Mouse (Mus musculus): ENCODE measurements at regions not wholly inside any gene's neighbourhood (a gene's known extent, or its start where the extent isn't known, plus 50 kb on each side); places are given as distances from the start of the nearest gene placed in this dataset.

DNA sequence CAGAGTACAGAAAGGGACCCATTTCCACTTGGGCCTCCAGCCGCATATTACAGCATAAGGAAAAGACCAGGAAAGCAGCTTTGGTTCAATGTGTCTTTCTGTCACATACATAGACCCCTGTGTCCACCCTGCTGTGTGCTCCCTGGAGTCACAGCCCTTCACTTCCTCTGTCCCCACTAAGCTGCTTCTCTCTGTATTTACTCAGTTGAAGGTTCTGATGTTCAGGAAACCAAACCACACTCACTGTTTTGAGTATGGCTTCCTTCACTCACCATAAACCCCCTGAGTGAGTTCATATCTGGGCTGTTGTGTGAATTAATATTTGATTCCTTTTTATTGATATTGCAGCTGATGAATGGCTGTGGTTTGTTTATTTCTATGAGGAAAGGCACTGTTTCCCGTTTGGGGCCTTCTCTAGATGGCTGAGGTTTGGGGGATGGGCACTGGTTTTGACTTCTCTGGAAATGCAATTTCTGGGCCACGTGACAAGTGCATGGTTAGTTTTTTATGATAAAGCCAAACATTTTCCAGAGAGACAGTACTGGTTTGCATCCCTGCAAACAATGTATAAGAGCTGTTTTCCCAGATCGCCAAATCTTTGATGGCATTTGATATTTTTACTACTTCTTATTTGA is 157.0 kb upstream of the Ctnnb1 start:
- no peak overlapping the region for H3K27ac ChIP-seq (ENCODE audit: low read depth, low read length)
- 50% methylated on average over 4 of the region's 4 CpGs for WGBS
- H3K4me2 ChIP-seq, result no peak overlapping the region
- H3K27me3 ChIP-seq (replicated peaks; ENCODE audit: control insufficient read depth, insufficient read depth, low read length), result no peaks in the 10 kb centered on the region
- H3K4me1 ChIP-seq (replicated peaks; ENCODE audit: control insufficient read depth, insufficient read depth, low read length), result peaks cover 31% of the 10 kb centered on the region
- no peak for DNase-seq (ENCODE audit: low spot score)
- no peaks in the 10 kb centered on the region for H3K36me3 ChIP-seq (ENCODE audit: control insufficient read depth, insufficient read depth, low read length)
- no peak for ATAC-seq (replicated peaks; ENCODE audit: low FRiP score)
- H3K9ac ChIP-seq (ENCODE audit: low read depth, low read length), result no peak overlapping the region
- H3K4me3 ChIP-seq (ENCODE audit: low read depth, low read length), result no peak overlapping the region
- no peaks in the 10 kb centered on the region for H3K9me3 ChIP-seq (ENCODE audit: control insufficient read depth, low read length)

- H3K9me3 ChIP-seq (ENCODE audit: control insufficient read depth, low read length), result no peaks in the 10 kb centered on the region
- WGBS, result 96% methylated on average over 1 of the region's 1 CpGs
- H3K4me3 ChIP-seq (ENCODE audit: low read depth, low read length), result no peak overlapping the region
- ATAC-seq (replicated peaks; ENCODE audit: low FRiP score) (no peak), DNase-seq (ENCODE audit: low spot score) (no peak)
- H3K4me1 ChIP-seq (replicated peaks; ENCODE audit: control insufficient read depth, insufficient read depth, low read length), result peaks cover 31% of the 10 kb centered on the region
- H3K27me3 ChIP-seq (replicated peaks; ENCODE audit: control insufficient read depth, insufficient read depth, low read length), result no peaks in the 10 kb centered on the region
- H3K9ac ChIP-seq (ENCODE audit: low read depth, low read length), result no peak overlapping the region
- no peak overlapping the region for H3K4me2 ChIP-seq
- no peaks in the 10 kb centered on the region for H3K36me3 ChIP-seq (ENCODE audit: control insufficient read depth, insufficient read depth, low read length)
- H3K27ac ChIP-seq (ENCODE audit: low read depth, low read length), result no peak overlapping the region
These were observed 154.8 kb upstream of the Ctnnb1 start for GRCm38 (mm10) chr9:120774251-120774650.

- Histone ChIP-seq H3K4me1 (replicated peaks; ENCODE audit: control insufficient read depth, insufficient read depth, low read length) (peaks cover 30% of the 10 kb centered on the region), H3K27ac (ENCODE audit: low read depth, low read length) (no peak overlapping the region), H3K36me3 (ENCODE audit: control insufficient read depth, insufficient read depth, low read length) (no peaks in the 10 kb centered on the region), H3K4me3 (ENCODE audit: low read depth, low read length) (no peak overlapping the region), H3K4me2 (no peak overlapping the region), H3K9ac (ENCODE audit: low read depth, low read length) (no peak overlapping the region), H3K27me3 (replicated peaks; ENCODE audit: control insufficient read depth, insufficient read depth, low read length) (no peaks in the 10 kb centered on the region), H3K9me3 (ENCODE audit: control insufficient read depth, low read length) (no peaks in the 10 kb centered on the region)
- 22% methylated on average over 1 of the region's 1 CpGs for WGBS
- no peak for DNase-seq (ENCODE audit: low spot score)
- no peak for ATAC-seq (replicated peaks; ENCODE audit: low FRiP score)
These were observed 154.2 kb upstream of the Ctnnb1 start for GRCm38 (mm10) chr9:120774772-120775171.

DNA sequence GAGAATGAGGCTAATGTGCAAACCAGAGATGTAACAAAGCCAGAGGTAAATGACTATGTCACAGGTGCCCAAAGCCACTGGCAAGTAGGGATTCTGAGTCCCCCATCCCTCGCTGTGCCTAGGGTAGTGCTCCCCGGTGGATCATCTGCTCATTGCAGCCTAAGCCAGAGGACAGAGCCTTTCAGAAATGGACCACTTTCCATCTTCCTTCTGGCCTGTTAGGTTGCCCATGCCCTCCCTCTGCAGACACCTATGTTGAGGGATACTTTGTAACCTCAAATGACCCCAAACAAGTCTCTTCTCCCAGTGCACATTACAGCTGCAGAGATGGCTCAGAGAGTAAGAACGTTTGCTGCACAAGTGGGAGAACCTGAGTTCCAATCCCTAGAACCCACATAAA is 153.3 kb upstream of the Ctnnb1 start:
- Histone ChIP-seq H3K9me3 (ENCODE audit: control insufficient read depth, low read length) (no peaks in the 10 kb centered on the region), H3K4me3 (ENCODE audit: low read depth, low read length) (no peak overlapping the region), H3K27ac (ENCODE audit: low read depth, low read length) (peak overlapping the region; percentile 79), H3K27me3 (replicated peaks; ENCODE audit: control insufficient read depth, insufficient read depth, low read length) (no peaks in the 10 kb centered on the region), H3K4me1 (replicated peaks; ENCODE audit: control insufficient read depth, insufficient read depth, low read length) (peaks cover 28% of the 10 kb centered on the region), H3K9ac (ENCODE audit: low read depth, low read length) (no peak overlapping the region), H3K4me2 (0 out of 2 replicates have a peak overlapping the region, but pooled peaks have one; percentile 12), H3K36me3 (ENCODE audit: control insufficient read depth, insufficient read depth, low read length) (no peaks in the 10 kb centered on the region)
- WGBS, result 54% methylated on average over 3 of the region's 3 CpGs
- DNase-seq (ENCODE audit: low spot score), result no peak
- no peak for ATAC-seq (replicated peaks; ENCODE audit: low FRiP score)

DNA sequence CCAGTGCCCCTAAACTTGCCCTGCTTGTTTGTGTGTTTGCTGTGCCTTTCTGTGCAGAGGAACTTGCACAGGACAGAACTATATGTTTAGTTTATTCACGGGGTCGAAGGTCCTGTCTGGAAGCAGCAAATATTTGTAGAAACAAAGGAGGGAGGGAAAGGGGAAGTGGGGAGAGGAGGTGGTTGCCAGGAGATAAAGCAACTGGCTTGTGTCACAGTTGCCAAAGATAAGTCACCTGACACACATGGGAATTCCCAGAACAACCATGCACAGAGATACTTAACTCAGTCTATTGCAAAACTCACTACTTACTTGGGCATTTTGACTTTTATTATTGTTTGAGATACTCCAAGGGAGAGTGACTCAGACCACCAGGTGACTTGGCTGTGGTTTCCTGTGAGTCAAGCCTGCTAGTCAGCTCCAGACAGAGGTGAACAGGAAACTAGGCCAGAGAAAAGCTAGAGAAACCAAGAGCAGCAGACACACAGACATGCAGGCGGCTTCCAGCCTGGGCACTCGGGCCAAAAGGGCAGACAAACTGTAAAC is 152.5 kb upstream of the Ctnnb1 start:
- peak overlapping the region; percentile 79 for H3K27ac ChIP-seq (ENCODE audit: low read depth, low read length)
- H3K9ac ChIP-seq (ENCODE audit: low read depth, low read length), result no peak overlapping the region
- ATAC-seq (replicated peaks; ENCODE audit: low FRiP score) (peak; percentile 69), DNase-seq (ENCODE audit: low spot score) (no peak)
- no peak overlapping the region for H3K4me2 ChIP-seq
- H3K9me3 ChIP-seq (ENCODE audit: control insufficient read depth, low read length), result no peaks in the 10 kb centered on the region
- peaks cover 23% of the 10 kb centered on the region for H3K4me1 ChIP-seq (replicated peaks; ENCODE audit: control insufficient read depth, insufficient read depth, low read length)
- H3K4me3 ChIP-seq (ENCODE audit: low read depth, low read length), result no peak overlapping the region
- no peaks in the 10 kb centered on the region for H3K27me3 ChIP-seq (replicated peaks; ENCODE audit: control insufficient read depth, insufficient read depth, low read length)
- 12% methylated on average over 4 of the region's 4 CpGs for WGBS
- no peaks in the 10 kb centered on the region for H3K36me3 ChIP-seq (ENCODE audit: control insufficient read depth, insufficient read depth, low read length)

GRCm38 (mm10) chr9:120777016-120777415 is 152.0 kb upstream of the Ctnnb1 start:
- 37% methylated on average over 6 of the region's 6 CpGs for WGBS
- no peak overlapping the region for H3K4me2 ChIP-seq
- H3K9ac ChIP-seq (ENCODE audit: low read depth, low read length), result no peak overlapping the region
- H3K27ac ChIP-seq (ENCODE audit: low read depth, low read length), result peak overlapping the region; percentile 79
- no peaks in the 10 kb centered on the region for H3K9me3 ChIP-seq (ENCODE audit: control insufficient read depth, low read length)
- peaks cover 21% of the 10 kb centered on the region for H3K4me1 ChIP-seq (replicated peaks; ENCODE audit: control insufficient read depth, insufficient read depth, low read length)
- ATAC-seq (replicated peaks; ENCODE audit: low FRiP score), result no peak
- H3K36me3 ChIP-seq (ENCODE audit: control insufficient read depth, insufficient read depth, low read length), result no peaks in the 10 kb centered on the region
- H3K27me3 ChIP-seq (replicated peaks; ENCODE audit: control insufficient read depth, insufficient read depth, low read length), result no peaks in the 10 kb centered on the region
- no peak for DNase-seq (ENCODE audit: low spot score)
- H3K4me3 ChIP-seq (ENCODE audit: low read depth, low read length), result no peak overlapping the region

DNA sequence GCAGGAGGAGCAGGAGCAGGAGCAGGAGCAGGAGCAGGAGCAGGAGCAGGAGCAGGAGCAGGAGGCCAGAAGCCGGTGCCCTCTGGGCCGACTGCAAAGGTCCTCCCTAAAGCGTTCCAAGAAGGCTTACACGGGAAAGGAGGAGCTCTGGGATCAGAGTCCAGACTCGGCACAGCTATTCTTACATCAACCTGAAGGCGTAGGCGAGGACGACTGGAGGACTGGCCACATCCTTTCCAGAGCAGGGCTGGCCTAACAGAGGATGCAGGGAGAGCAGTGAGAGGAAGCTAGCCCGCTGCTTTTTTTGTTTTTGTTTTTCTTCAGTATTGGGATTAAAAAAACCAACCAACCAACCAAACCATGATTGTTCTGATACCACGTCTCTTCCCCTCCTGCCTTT is 151.5 kb upstream of the Ctnnb1 start:
- Histone ChIP-seq H3K4me3 (ENCODE audit: low read depth, low read length) (no peak overlapping the region), H3K4me1 (replicated peaks; ENCODE audit: control insufficient read depth, insufficient read depth, low read length) (peaks cover 21% of the 10 kb centered on the region), H3K9ac (ENCODE audit: low read depth, low read length) (no peak overlapping the region), H3K9me3 (ENCODE audit: control insufficient read depth, low read length) (no peaks in the 10 kb centered on the region), H3K27me3 (replicated peaks; ENCODE audit: control insufficient read depth, insufficient read depth, low read length) (no peaks in the 10 kb centered on the region), H3K27ac (ENCODE audit: low read depth, low read length) (peak overlapping the region; percentile 55; the same call in 1 of the 2 replicates), H3K4me2 (no peak overlapping the region), H3K36me3 (ENCODE audit: control insufficient read depth, insufficient read depth, low read length) (no peaks in the 10 kb centered on the region)
- DNase-seq (ENCODE audit: low spot score) (no peak), ATAC-seq (replicated peaks; ENCODE audit: low FRiP score) (no peak)
- 62% methylated on average over 10 of the region's 10 CpGs for WGBS

GRCm38 (mm10) chr9:120778423-120778822 is 150.6 kb upstream of the Ctnnb1 start:
- ATAC-seq (replicated peaks; ENCODE audit: low FRiP score) (no peak), DNase-seq (ENCODE audit: low spot score) (no peak)
- H3K27me3 ChIP-seq (replicated peaks; ENCODE audit: control insufficient read depth, insufficient read depth, low read length), result no peaks in the 10 kb centered on the region
- peak overlapping the region; percentile 55; the same call in 1 of the 2 replicates for H3K27ac ChIP-seq (ENCODE audit: low read depth, low read length)
- H3K9ac ChIP-seq (ENCODE audit: low read depth, low read length), result no peak overlapping the region
- H3K4me2 ChIP-seq, result no peak overlapping the region
- H3K4me1 ChIP-seq (replicated peaks; ENCODE audit: control insufficient read depth, insufficient read depth, low read length), result peaks cover 21% of the 10 kb centered on the region
- 41% methylated on average over 2 of the region's 2 CpGs for WGBS
- H3K36me3 ChIP-seq (ENCODE audit: control insufficient read depth, insufficient read depth, low read length), result no peaks in the 10 kb centered on the region
- H3K9me3 ChIP-seq (ENCODE audit: control insufficient read depth, low read length), result no peaks in the 10 kb centered on the region
- no peak overlapping the region for H3K4me3 ChIP-seq (ENCODE audit: low read depth, low read length)

DNA sequence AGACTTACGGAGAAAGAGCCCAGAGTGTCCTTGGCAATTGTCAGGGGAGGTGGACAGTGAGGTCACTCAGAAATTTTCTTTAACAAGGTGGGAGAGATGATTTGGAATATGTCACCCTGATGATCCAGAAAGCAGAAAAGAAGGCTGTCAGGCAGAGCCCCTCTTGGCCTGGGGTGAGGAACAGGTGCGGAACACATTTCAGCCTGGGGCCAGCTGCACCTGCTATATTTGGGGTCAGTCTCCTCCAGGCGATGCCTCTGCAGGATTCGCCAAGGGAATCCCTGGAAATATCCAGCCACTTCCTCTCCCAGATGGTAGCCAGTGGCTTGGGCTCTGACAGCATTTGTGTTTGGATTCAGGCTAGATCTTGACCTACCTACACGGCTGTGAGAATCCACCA is 134.8 kb upstream of the Ctnnb1 start:
- no peak overlapping the region for H3K27ac ChIP-seq (ENCODE audit: low read depth, low read length)

More for the DNA sequence above, 134.8 kb upstream of the Ctnnb1 start:
- no peaks in the 10 kb centered on the region for H3K4me1 ChIP-seq (replicated peaks; ENCODE audit: control insufficient read depth, insufficient read depth, low read length)
- 84% methylated on average over 5 of the region's 5 CpGs for WGBS
- H3K9ac ChIP-seq (ENCODE audit: low read depth, low read length), result no peak overlapping the region
- no peak overlapping the region for H3K4me2 ChIP-seq
- no peaks in the 10 kb centered on the region for H3K36me3 ChIP-seq (ENCODE audit: control insufficient read depth, insufficient read depth, low read length)
- no peaks in the 10 kb centered on the region for H3K27me3 ChIP-seq (replicated peaks; ENCODE audit: control insufficient read depth, insufficient read depth, low read length)
- peaks cover 3% of the 10 kb centered on the region; the same call in 1 of the 2 replicates for H3K9me3 ChIP-seq (ENCODE audit: control insufficient read depth, low read length)
- H3K4me3 ChIP-seq (ENCODE audit: low read depth, low read length), result no peak overlapping the region
- DNase-seq (ENCODE audit: low spot score) (no peak), ATAC-seq (replicated peaks; ENCODE audit: low FRiP score) (no peak)
